Mouse (Mus musculus) retina, postnatal 1 day (tissue): ENCODE measurements around the gene 1700012A03Rik.

Source experiments
- DNase-seq: peaks from one replicate; pipeline ENCODE4 v3.0.0-alpha.2; 2012

Gene 1700012A03Rik

DNA sequence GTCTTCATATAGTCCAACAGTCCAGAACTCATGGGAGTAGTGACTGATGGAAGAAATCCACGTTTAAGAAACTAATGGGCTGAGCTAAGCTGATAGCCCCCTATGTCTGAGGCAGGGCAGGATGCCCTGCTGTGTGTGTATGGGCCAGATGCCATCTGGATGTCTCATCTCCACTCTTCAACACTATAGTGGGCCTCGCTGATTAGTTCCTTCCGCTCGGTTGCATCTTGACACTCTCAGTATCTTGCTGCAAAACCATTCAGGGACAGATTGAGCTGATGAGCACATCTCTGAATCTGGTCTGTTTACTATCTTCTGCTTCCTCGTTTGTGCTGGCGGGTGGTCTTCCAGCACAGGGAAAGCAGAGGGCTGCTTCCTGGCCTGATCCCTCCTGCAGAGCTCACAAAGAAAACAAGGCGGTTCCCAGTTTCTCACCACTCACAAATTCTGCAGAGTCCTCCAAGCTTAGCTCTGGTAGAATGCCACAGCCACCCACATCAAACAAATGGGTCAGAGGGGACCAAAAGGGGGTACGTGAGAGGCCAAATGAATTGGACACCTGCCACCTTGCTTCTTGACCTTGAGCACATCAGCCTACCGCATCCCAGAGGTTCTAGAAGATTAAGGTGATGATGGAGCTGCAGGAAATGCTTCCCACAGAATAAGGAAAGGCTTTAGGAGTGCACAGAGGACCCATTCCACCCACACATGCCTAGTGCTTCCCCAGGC is 55.7 kb downstream of the 1700012A03Rik start:
- peak; percentile 94 for DNase-seq
